Mouse (Mus musculus) brain, embryonic 14.5 days (tissue): ENCODE measurements around the gene Hist1h2bf.
"Not testable (repeated sequence)": the region's sequence is repeated elsewhere in the genome, so short reads cannot be mapped to it uniquely, and the experiment has no call there.

ENCODE experiments used
- CTCF ChIP-seq: fragments of 200-500 bp; IDR thresholded peaks from 2 replicates; pipeline ENCODE4 v1.5.1; 2012; ENCODE audit warnings: inconsistent platforms, mild to moderate bottlenecking, moderate library complexity, borderline replicate concordance; ENCODE audit not compliant: insufficient read depth, insufficient read length; ENCODE audit errors: extremely low read depth
- POLR2A ChIP-seq: fragments of 200-500 bp; IDR thresholded peaks from 2 replicates; pipeline ENCODE4 v1.6.1; 2012; ENCODE audit warnings: mild to moderate bottlenecking, inconsistent platforms, borderline replicate concordance; ENCODE audit not compliant: poor library complexity, insufficient read depth, insufficient read length, severe bottlenecking; ENCODE audit errors: extremely low read depth

DNA sequence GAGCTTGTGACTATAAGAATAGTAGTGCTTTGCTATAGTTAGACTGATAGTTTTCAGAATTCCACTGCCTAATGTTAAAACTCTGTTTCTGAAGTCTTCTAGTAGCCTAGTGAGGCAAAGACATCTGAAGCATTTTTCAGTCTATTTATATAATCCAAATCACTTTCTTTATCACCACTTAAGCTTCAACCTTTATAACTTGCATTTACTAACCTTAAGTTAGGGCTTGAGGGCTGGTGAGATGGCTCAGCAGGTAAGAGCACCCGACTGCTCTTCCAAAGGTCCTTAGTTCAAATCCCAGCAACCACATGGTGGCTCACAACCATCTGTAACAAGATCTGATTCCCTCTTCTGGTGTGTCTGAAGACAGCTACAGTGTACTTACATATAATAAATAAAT lies 34.2 kb downstream of the Hist1h2bf start:
- TF ChIP-seq POLR2A, CTCF: not testable (repeated sequence)
